Mouse (Mus musculus) CH12.LX (cell line): ENCODE measurements around the gene Adgrg1. TPM values are rescaled to one million over a fixed set of nuclear protein-coding genes. Genes with fewer than 3 reads are reported as not detected.
A peak's percentile ranks its signal among the peaks of the same experiment; 100 is the strongest.

Source experiments
- DNase-seq: peaks from one replicate; pipeline ENCODE4 v3.0.0-alpha.2; 2013; ENCODE audit errors: extremely low read depth
- H3K27ac ChIP-seq: 2 replicates; pipeline ENCODE4 v1.5.1; 2012; ENCODE audit warnings: low read depth, mild to moderate bottlenecking, control low read depth, moderate library complexity; ENCODE audit not compliant: insufficient read depth
- H3K27me3 ChIP-seq: replicated peaks from 2 replicates; pipeline ENCODE3; 2012; ENCODE audit warnings: inconsistent platforms
- H3K36me3 ChIP-seq, 2 experiments: replicated peaks in 1 of 2; 2 replicates each; pipeline versions ENCODE3 to v1.6.1; 2012; ENCODE audit warnings: inconsistent platforms in 1 of 2, low read length in 1 of 2, mild to moderate bottlenecking in 1 of 2, mixed read lengths in 1 of 2, moderate library complexity in 1 of 2; ENCODE audit not compliant: control insufficient read depth in 1 of 2, insufficient read depth in 1 of 2
- H3K4me1 ChIP-seq, 2 experiments: 2 replicates each; pipeline ENCODE4 v1.6.1; 2012; ENCODE audit warnings: inconsistent platforms in 1 of 2, moderate library complexity in 1 of 2; ENCODE audit not compliant: insufficient read depth in 2 of 2, control insufficient read depth in 1 of 2
- H3K4me2 ChIP-seq: 2 replicates; pipeline ENCODE4 v1.6.1; 2012; ENCODE audit warnings: low read depth, mild to moderate bottlenecking, control low read depth; ENCODE audit not compliant: poor library complexity, insufficient read depth, severe bottlenecking
- H3K4me3 ChIP-seq, 3 experiments: fragments of 150-350 bp in 1 of 3; sonication (generic) in 1 of 3; replicated peaks in 1 of 3; 2 replicates each; pipeline versions ENCODE3 to v1.5.1; 2011 to 2012; ENCODE audit warnings: low read depth in 2 of 3, low read length in 2 of 3, mild to moderate bottlenecking in 2 of 3, moderate library complexity in 2 of 3, control low read depth in 1 of 3, improper control_type of control experiment in 1 of 3, inconsistent platforms in 1 of 3, mixed read lengths in 1 of 3; ENCODE audit not compliant: poor library complexity in 1 of 3
- H3K79me2 ChIP-seq: replicated peaks from 2 replicates; pipeline ENCODE4 v1.6.1; 2012; ENCODE audit warnings: mild to moderate bottlenecking, moderate library complexity; ENCODE audit not compliant: control insufficient read depth, poor library complexity, insufficient read depth, severe bottlenecking; ENCODE audit errors: extremely low read depth
- H3K9ac ChIP-seq: 2 replicates; pipeline ENCODE4 v1.6.1; 2012; ENCODE audit warnings: low read depth, mild to moderate bottlenecking, control low read depth, moderate library complexity; ENCODE audit not compliant: insufficient read depth
- H3K9me3 ChIP-seq: replicated peaks from 2 replicates; pipeline ENCODE3; 2012; ENCODE audit warnings: low read length, inconsistent platforms, mixed read lengths
- CHD1 ChIP-seq: IDR thresholded peaks from 2 replicates; pipeline ENCODE4 v1.6.1; 2012; ENCODE audit warnings: low read depth, low read length, improper control_type of control experiment, inconsistent platforms
- CTCF ChIP-seq, 2 experiments: IDR thresholded peaks in 1 of 2; conservative IDR thresholded peaks in 1 of 2; 2 replicates each; pipeline ENCODE4 v1.5.1; 2011 to 2012; ENCODE audit warnings: low read depth in 2 of 2, low read length in 2 of 2, improper control_type of control experiment in 1 of 2, inconsistent platforms in 1 of 2, mild to moderate bottlenecking in 1 of 2, moderate library complexity in 1 of 2
- ELF1 ChIP-seq: IDR thresholded peaks from 2 replicates; pipeline ENCODE4 v1.6.1; 2014; ENCODE audit warnings: low read depth, mild to moderate bottlenecking, inconsistent platforms, low read length, improper control_type of control experiment
- EP300 ChIP-seq: IDR thresholded peaks from 2 replicates; pipeline ENCODE4 v1.6.1; 2011; ENCODE audit warnings: low read length, improper control_type of control experiment
- ETS1 ChIP-seq: conservative IDR thresholded peaks from 2 replicates; pipeline ENCODE4 v1.6.1; 2012; ENCODE audit warnings: low read depth, mild to moderate bottlenecking, inconsistent platforms, low read length, improper control_type of control experiment, moderate library complexity
- GABPA ChIP-seq: IDR thresholded peaks from 2 replicates; pipeline ENCODE4 v1.6.1; 2012; ENCODE audit warnings: low read depth, low read length, improper control_type of control experiment, inconsistent platforms; ENCODE audit not compliant: insufficient replicate concordance
- IRF4 ChIP-seq: IDR thresholded peaks from 2 replicates; pipeline ENCODE4 v1.6.1; 2014; ENCODE audit warnings: low read depth, mild to moderate bottlenecking, inconsistent platforms, low read length, improper control_type of control experiment
- JUN ChIP-seq: IDR thresholded peaks from 2 replicates; pipeline ENCODE4 v1.6.1; 2011; ENCODE audit warnings: low read depth, mild to moderate bottlenecking, low read length, improper control_type of control experiment, moderate library complexity; ENCODE audit not compliant: insufficient read depth
- JUND ChIP-seq: conservative IDR thresholded peaks from 2 replicates; pipeline ENCODE4 v1.6.1; 2011; ENCODE audit warnings: low read depth, low read length, improper control_type of control experiment
- KAT2A ChIP-seq: IDR thresholded peaks from 2 replicates; pipeline ENCODE4 v1.6.1; 2012; ENCODE audit warnings: low read length, improper control_type of control experiment, inconsistent platforms; ENCODE audit not compliant: insufficient replicate concordance
- MAFK ChIP-seq: IDR thresholded peaks from 2 replicates; pipeline ENCODE4 v1.6.1; 2011; ENCODE audit warnings: low read length, improper control_type of control experiment; ENCODE audit not compliant: insufficient replicate concordance
- MAX ChIP-seq: IDR thresholded peaks from 2 replicates; pipeline ENCODE4 v1.6.1; 2011; ENCODE audit warnings: low read length, improper control_type of control experiment
- MEF2A ChIP-seq: IDR thresholded peaks from 2 replicates; pipeline ENCODE4 v1.6.1; 2014; ENCODE audit warnings: low read depth, mild to moderate bottlenecking, inconsistent platforms, low read length, improper control_type of control experiment, borderline replicate concordance
- MYC ChIP-seq: IDR thresholded peaks from 2 replicates; pipeline ENCODE4 v1.6.1; 2011; ENCODE audit warnings: low read depth, mild to moderate bottlenecking, improper control_type of control experiment, low read length
- NELFE ChIP-seq: IDR thresholded peaks from 2 replicates; pipeline ENCODE4 v1.6.1; 2011; ENCODE audit warnings: low read depth, low read length, improper control_type of control experiment
- PAX5 ChIP-seq: IDR thresholded peaks from 2 replicates; pipeline ENCODE4 v1.6.1; 2012; ENCODE audit warnings: low read length, inconsistent platforms, mixed read lengths
- POLR2A ChIP-seq: IDR thresholded peaks from 2 replicates; pipeline ENCODE4 v1.6.1; 2011; ENCODE audit warnings: low read depth, mild to moderate bottlenecking, improper control_type of control experiment, low read length
- POLR2AphosphoS2 ChIP-seq: IDR thresholded peaks from 2 replicates; pipeline ENCODE4 v1.6.1; 2011; ENCODE audit warnings: low read depth, low read length, improper control_type of control experiment
- RAD21 ChIP-seq: IDR thresholded peaks from 2 replicates; pipeline ENCODE4 v1.6.1; 2011; ENCODE audit warnings: low read depth, mild to moderate bottlenecking, low read length, improper control_type of control experiment, moderate library complexity
- RCOR1 ChIP-seq: conservative IDR thresholded peaks from 2 replicates; pipeline ENCODE4 v1.6.1; 2012; ENCODE audit warnings: low read depth, mild to moderate bottlenecking, inconsistent platforms, low read length, improper control_type of control experiment
- SIN3A ChIP-seq: IDR thresholded peaks from 2 replicates; pipeline ENCODE4 v1.6.1; 2012; ENCODE audit warnings: low read length, improper control_type of control experiment, inconsistent platforms
- SMC3 ChIP-seq: IDR thresholded peaks from 2 replicates; pipeline ENCODE4 v1.6.1; 2011; ENCODE audit warnings: low read depth, low read length, improper control_type of control experiment
- TCF12 ChIP-seq: IDR thresholded peaks from 2 replicates; pipeline ENCODE4 v1.6.1; 2014; ENCODE audit warnings: low read depth, mild to moderate bottlenecking, inconsistent platforms, low read length, improper control_type of control experiment
- USF1 ChIP-seq: IDR thresholded peaks from 2 replicates; pipeline ENCODE4 v1.6.1; 2014; ENCODE audit warnings: low read depth, mild to moderate bottlenecking, inconsistent platforms, low read length, improper control_type of control experiment
- ZMIZ1 ChIP-seq: IDR thresholded peaks from 2 replicates; pipeline ENCODE4 v1.6.1; 2012; ENCODE audit warnings: low read depth, mild to moderate bottlenecking, inconsistent platforms, low read length, improper control_type of control experiment
- ZNF384 ChIP-seq: IDR thresholded peaks from 2 replicates; pipeline ENCODE4 v1.6.1; 2012; ENCODE audit warnings: low read depth, low read length, improper control_type of control experiment, inconsistent platforms
- dilution Hi-C: fragments of 300-500 bp; cut with MboI; formaldehyde crosslinking; loops from 2 replicates; pipeline ENCODE4 v1.14.3; 2020; ENCODE audit warnings: low sequenced_read_pairs; ENCODE audit not compliant: extremely low pct_unique_long_range_greater_than_20kb, extremely low pct_ligation_motif_present
- in situ Hi-C: fragments of 300-500 bp; cut with MboI; formaldehyde crosslinking; loops from 3 replicates; pipeline ENCODE4 v1.14.3; 2019; ENCODE audit warnings: low sequenced_read_pairs, low pct_ligation_motif_present, low pct_unique_long_range_greater_than_20kb, mixed read lengths
- polyA plus RNA-seq: library from polyadenylated mRNA; unstranded; fragments of >175 nt; gene quantifications from 2 replicates; pipeline ENCODE4 v1.2.1, GENCODE M21; 2012; ENCODE audit warnings: low read depth; ENCODE audit not compliant: insufficient read length
- total RNA-seq, 2 experiments: library from RNA; depleted of rRNA; stranded (reverse); fragments of 300-350 nt in 1 of 2; fragments of >200 nt in 1 of 2; gene quantifications; 2 replicates each; pipeline ENCODE4 v1.2.3; 2012 to 2014

Gene Adgrg1
- total and polyA plus RNA-seq, 3 experiments, result 0.42 to 2.5 (median 1.2) TPM

DNA sequence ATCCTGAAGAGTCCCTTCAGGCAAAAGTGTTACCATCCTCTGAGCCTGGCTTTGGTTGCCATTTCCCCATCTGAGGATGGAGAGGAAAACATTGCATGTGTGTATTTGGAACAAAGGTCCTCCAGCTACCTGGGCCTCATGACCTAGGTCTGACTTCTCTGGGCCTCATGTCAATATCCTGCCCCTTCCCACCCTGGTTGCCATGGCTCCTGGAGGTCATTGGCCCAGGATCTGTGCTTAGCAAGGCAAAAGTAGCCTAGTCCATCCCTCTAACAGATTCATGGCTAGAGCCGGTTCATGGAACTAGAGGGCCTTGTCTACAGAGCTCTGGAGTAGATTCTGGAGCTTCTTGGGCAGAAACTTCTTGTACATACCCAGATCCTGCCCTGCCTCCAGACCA is 12.3 kb upstream of the Adgrg1 start:
- TF ChIP-seq USF1, result no peak
- TF ChIP-seq CHD1, result no peak
- H3K4me3 ChIP-seq, result no peak overlapping the region
- DNase-seq, result no peak
- H3K79me2 ChIP-seq, result no peaks in the 10 kb centered on the region
- no peaks in the 10 kb centered on the region for H3K9me3 ChIP-seq
- no peaks in the 10 kb centered on the region for H3K36me3 ChIP-seq
- no peak overlapping the region for H3K4me2 ChIP-seq
- no peak overlapping the region for H3K9ac ChIP-seq
- in situ Hi-C loops, result loop anchor here (5.0 kb wide), 1 partner anchor 35 kb away; no protein-coding TSS in a partner anchor
- peaks cover 0 to 10% of the 10 kb centered on the region in 2 experiments; a peak in 2 of 4 replicates for H3K4me1 ChIP-seq
- H3K27me3 ChIP-seq, result peaks cover 9% of the 10 kb centered on the region
- dilution Hi-C loops, result no loop called here
- H3K27ac ChIP-seq, result no peak overlapping the region

DNA sequence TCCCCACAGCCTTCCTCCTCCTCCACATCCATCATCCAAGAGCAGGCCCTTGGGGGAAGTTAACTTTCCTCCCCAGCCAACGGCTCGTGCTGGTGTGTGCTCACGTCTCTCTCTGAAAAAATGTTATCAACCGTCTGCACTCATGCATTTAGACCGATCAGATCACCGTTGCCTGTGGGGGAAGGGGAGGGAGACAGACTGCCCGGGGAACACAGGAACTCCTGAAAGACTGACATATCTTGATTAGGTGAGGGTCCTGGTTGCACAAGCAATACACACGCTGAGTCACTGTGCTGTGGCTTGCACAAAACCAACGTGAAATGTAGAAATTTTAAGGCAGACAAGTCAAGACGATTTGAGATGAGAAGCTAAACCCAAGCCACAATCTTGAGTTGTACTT is 9.7 kb upstream of the Adgrg1 start:
- Histone ChIP-seq H3K27ac (no peak overlapping the region), H3K4me1 (peaks cover 0 to 10% of the 10 kb centered on the region in 2 experiments; a peak in 2 of 4 replicates), H3K4me2 (no peak overlapping the region), H3K36me3 (no peaks in the 10 kb centered on the region), H3K27me3 (peaks cover 5% of the 10 kb centered on the region), H3K4me3 (no peak overlapping the region), H3K9ac (no peak overlapping the region), H3K79me2 (no peaks in the 10 kb centered on the region), H3K9me3 (peaks cover 3% of the 10 kb centered on the region)
- no peak for TF ChIP-seq SMC3
- TF ChIP-seq RAD21, result no peak
- no peak for TF ChIP-seq MAX
- no peak for TF ChIP-seq MAFK
- TF ChIP-seq PAX5, result no peak
- no peak for TF ChIP-seq JUND
- TF ChIP-seq JUN, result no peak
- no peak for DNase-seq
- in situ Hi-C loops, result loop anchor here (5.0 kb wide), 1 partner anchor 32 kb away; no protein-coding TSS in a partner anchor
- dilution Hi-C loops, result no loop called here

DNA sequence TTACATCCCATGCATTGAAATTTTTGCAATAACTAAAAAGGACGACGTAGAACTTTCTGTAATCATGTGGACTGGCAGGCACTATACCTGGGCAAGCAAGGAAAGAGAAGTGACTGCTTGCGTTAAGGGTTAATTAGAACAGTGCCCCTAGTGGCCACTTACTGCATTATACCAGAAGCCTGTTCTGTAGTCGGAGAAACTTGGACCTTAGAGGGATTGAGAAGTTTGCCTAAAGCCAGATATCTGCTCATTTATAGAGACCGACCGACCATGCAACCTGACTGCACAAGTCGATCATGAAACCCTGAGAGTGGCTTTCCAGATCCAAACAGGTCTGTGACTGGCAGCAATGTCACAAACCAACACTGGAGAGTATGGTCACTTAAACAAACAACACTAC is 8.0 kb upstream of the Adgrg1 start:
- Histone ChIP-seq H3K4me3 (no peak overlapping the region), H3K4me2 (no peak overlapping the region; the same call in 1 of the 2 replicates), H3K27ac (no peak overlapping the region), H3K27me3 (peaks cover 11% of the 10 kb centered on the region), H3K9ac (no peak overlapping the region), H3K9me3 (peaks cover 3% of the 10 kb centered on the region), H3K36me3 (no peaks in the 10 kb centered on the region), H3K79me2 (no peaks in the 10 kb centered on the region), H3K4me1 (peaks cover 0 to 15% of the 10 kb centered on the region in 2 experiments; a peak in 1 of 4 replicates)
- DNase-seq, result peak; percentile 67
- in situ Hi-C loops, result no loop called here
- dilution Hi-C loops, result no loop called here
- TF ChIP-seq GABPA (no peak), IRF4 (0 out of 2 replicates have a peak, but pooled peaks have one; percentile 24), EP300 (no peak), ZNF384 (no peak), ETS1 (no peak), CHD1 (no peak), ZMIZ1 (no peak), MYC (no peak), MEF2A (no peak), NELFE (no peak), SIN3A (no peak), POLR2A (no peak), RCOR1 (no peak), PAX5 (no peak), POLR2AphosphoS2 (no peak), JUND (0 out of 2 replicates have a peak, but pooled peaks have one; percentile 13), RAD21 (peak; percentile 16), JUN (no peak), TCF12 (no peak), ELF1 (peak; percentile 26; the same call in 1 of the 2 replicates), MAX (0 out of 2 replicates have a peak, but pooled peaks have one; percentile 23), CTCF (conservative IDR thresholded peaks at IDR 0.05 in 1 of 2, IDR thresholded peaks at IDR 0.05 in 1 of 2; ENCODE audit: low read depth in 2 of 2, low read length in 2 of 2) (peak; percentile 79 to 81), KAT2A (no peak), SMC3 (peak; percentile 17; the same call in 1 of the 2 replicates)
